Mouse (Mus musculus) embryonic facial prominence, embryonic 14.5 days (tissue): ENCODE measurements around the gene Rpl26. TPM values are rescaled to one million over a fixed set of nuclear protein-coding genes. Genes with fewer than 3 reads are reported as not detected.
A peak's percentile ranks its signal among the peaks of the same experiment; 100 is the strongest.

Experiments
- ATAC-seq: fragments of 200-750 bp; cut with Nextera tagmentation; 2 replicates; pipeline ENCODE4 v1.8.0; 2017; ENCODE audit warnings: low read depth, moderate number of reproducible peaks, moderate TSS enrichment
- DNase-seq: peaks from one replicate; pipeline ENCODE4 v3.0.0-alpha.2; 2015; ENCODE audit warnings: low spot score
- H3K27ac ChIP-seq: fragments of 300-500 bp; sonication (generic); replicated peaks from 2 replicates; pipeline ENCODE4 v1.5.1; 2014; ENCODE audit warnings: low read depth, mild to moderate bottlenecking, low read length, moderate library complexity
- H3K27me3 ChIP-seq: fragments of 300-500 bp; sonication (generic); replicated peaks from 2 replicates; pipeline ENCODE4 v1.6.1; 2014; ENCODE audit warnings: low read length; ENCODE audit not compliant: control insufficient read depth, insufficient read depth
- H3K36me3 ChIP-seq: fragments of 300-500 bp; sonication (generic); 2 replicates; pipeline ENCODE4 v1.6.1; 2014; ENCODE audit warnings: low read length, mixed read lengths; ENCODE audit not compliant: control insufficient read depth, insufficient read depth
- H3K4me1 ChIP-seq: fragments of 300-500 bp; sonication (generic); 2 replicates; pipeline ENCODE4 v1.6.1; 2014; ENCODE audit warnings: antibody characterized with exemption, low read length; ENCODE audit not compliant: control insufficient read depth, insufficient read depth
- H3K4me2 ChIP-seq: fragments of 300-500 bp; sonication (generic); 2 replicates; pipeline ENCODE4 v1.6.1; 2014; ENCODE audit warnings: low read depth, mild to moderate bottlenecking, low read length, moderate library complexity, mixed read lengths
- H3K4me3 ChIP-seq: fragments of 300-500 bp; sonication (generic); 2 replicates; pipeline ENCODE4 v1.5.1; 2014; ENCODE audit warnings: low read depth, mild to moderate bottlenecking, low read length
- H3K9ac ChIP-seq: fragments of 300-500 bp; sonication (generic); 2 replicates; pipeline ENCODE4 v1.6.1; 2014; ENCODE audit warnings: low read depth, mild to moderate bottlenecking, low read length, moderate library complexity, mixed read lengths
- H3K9me3 ChIP-seq: fragments of 300-500 bp; sonication (generic); 2 replicates; pipeline ENCODE4 v1.6.1; 2016; ENCODE audit warnings: low read length; ENCODE audit not compliant: control insufficient read depth
- WGBS: fragments of 180-500 bp; shearing (Covaris S2); extraction: QIAGEN DNeasy Blood & Tissue Kit; methylation state at CpG from one replicate; pipeline ENCODE4 v1.1.7; 2014; 5-methylcytosine and 5-hydroxymethylcytosine counted together
- polyA plus RNA-seq: library from polyadenylated mRNA; unstranded; fragments of >200 nt; fragmentation: Nextera tagmentation; extraction: Ambion mirVana; gene quantifications from 2 replicates; pipeline ENCODE4 v1.2.1, GENCODE M21; 2014

Rpl26 gene
- polyA plus RNA-seq, 1 experiment from 2014 or later: 1,233 TPM

- Histone ChIP-seq H3K4me1 (no peaks in the 10 kb centered on the region; the same call in 1 of the 2 replicates), H3K4me2 (peak overlapping the region; percentile 52), H3K9me3 (no peaks in the 10 kb centered on the region), H3K9ac (0 out of 2 replicates have a peak overlapping the region, but pooled peaks have one; percentile 60), H3K27ac (no peak overlapping the region), H3K36me3 (no peaks in the 10 kb centered on the region), H3K4me3 (peak overlapping the region; percentile 38; the same call in 1 of the 2 replicates), H3K27me3 (peaks cover 17% of the 10 kb centered on the region)
- DNase-seq (no peak), ATAC-seq (no peak)
- WGBS: 69% methylated on average over 5 of the region's 5 CpGs
Measured at GRCm38 (mm10) chr11:68955473-68955872, 54.1 kb downstream of the Rpl26 start.

DNA sequence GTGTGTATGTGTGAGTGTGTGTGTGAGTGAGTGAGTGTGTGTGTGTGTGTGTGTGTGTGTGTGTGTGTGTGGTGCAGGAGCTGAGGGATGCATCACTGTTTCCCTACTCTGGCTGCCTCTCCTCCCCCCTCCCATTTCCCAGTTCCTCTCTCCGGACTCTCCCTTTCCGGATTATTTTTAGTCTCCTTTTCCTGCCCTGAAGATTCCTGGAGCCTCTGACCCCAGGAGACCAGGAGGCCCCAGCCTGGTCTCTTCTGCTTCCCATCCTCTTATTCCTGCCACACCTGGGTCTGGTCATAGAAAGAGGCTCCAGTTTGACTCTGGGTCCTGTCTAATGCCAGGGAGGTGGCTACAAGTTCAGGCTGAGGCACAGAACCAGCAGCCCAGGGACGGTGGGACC, 54.7 kb downstream of the Rpl26 start:
- Histone ChIP-seq H3K9ac (no peak overlapping the region), H3K27me3 (peaks cover 17% of the 10 kb centered on the region), H3K36me3 (no peaks in the 10 kb centered on the region), H3K4me3 (peak overlapping the region; percentile 11), H3K4me1 (no peaks in the 10 kb centered on the region; the same call in 1 of the 2 replicates), H3K9me3 (no peaks in the 10 kb centered on the region), H3K4me2 (peak overlapping the region; percentile 52; the same call in 1 of the 2 replicates), H3K27ac (no peak overlapping the region)
- DNase-seq (no peak), ATAC-seq (no peak)
- 41% methylated on average over 3 of the region's 3 CpGs for WGBS

Other genes starting within 250 kb of the Rpl26 start
- gene Myh10, start 210.0 kb upstream of the Rpl26 start, polyA plus RNA-seq: 103 and 117 TPM in 2 replicates
- 90.0 and 95.4 TPM in 2 replicates for gene Ndel1, start 29.7 kb upstream of the Rpl26 start, polyA plus RNA-seq
- gene Rnf222, start 13.0 kb upstream of the Rpl26 start, polyA plus RNA-seq: 0.17 and 0.45 TPM in 2 replicates
- not detected in 2 replicates for gene Odf4, start 25.5 kb downstream of the Rpl26 start, polyA plus RNA-seq
- gene Arhgef15, start 55.9 kb downstream of the Rpl26 start, polyA plus RNA-seq: 7.3 and 8.9 TPM in 2 replicates
- gene Slc25a35, start 66.5 kb downstream of the Rpl26 start, polyA plus RNA-seq: 3.4 and 5.0 TPM in 2 replicates
- gene Rangrf, start 73.6 kb downstream of the Rpl26 start, polyA plus RNA-seq: 44.9 and 50.1 TPM in 2 replicates
- gene Pfas, start 106.9 kb downstream of the Rpl26 start, polyA plus RNA-seq: 19.1 and 21.9 TPM in 2 replicates
- gene Ctc1, start 114.3 kb downstream of the Rpl26 start, polyA plus RNA-seq: 36.5 and 47.3 TPM in 2 replicates
- 92.5 and 112 TPM in 2 replicates for gene Aurkb, start 144.1 kb downstream of the Rpl26 start, polyA plus RNA-seq
- 12.1 and 12.4 TPM in 2 replicates for gene Borcs6, start 158.1 kb downstream of the Rpl26 start, polyA plus RNA-seq
- gene Tmem107, start 169.2 kb downstream of the Rpl26 start, polyA plus RNA-seq: 65.6 and 87.8 TPM in 2 replicates
- 89.1 and 97.0 TPM in 2 replicates for gene Vamp2, start 186.9 kb downstream of the Rpl26 start, polyA plus RNA-seq
- 21.5 and 28.2 TPM in 2 replicates for gene Per1, start 193.6 kb downstream of the Rpl26 start, polyA plus RNA-seq
- gene Hes7, start 218.8 kb downstream of the Rpl26 start, polyA plus RNA-seq: 0.21 and 0.45 TPM in 2 replicates
- gene 9130213A22Rik, start 221.0 kb downstream of the Rpl26 start, polyA plus RNA-seq: 0.14 and 0.63 TPM in 2 replicates
- 0.39 and 1.9 TPM in 2 replicates for gene Aloxe3, start 224.3 kb downstream of the Rpl26 start, polyA plus RNA-seq